Mouse (Mus musculus): ENCODE measurements around the gene Olfr10. TPM values are rescaled to one million over a fixed set of nuclear protein-coding genes. Genes with fewer than 3 reads are reported as not detected.

The Olfr10 gene
- polyA plus RNA-seq (2012; rRNA removed): not detected in 2 replicates

DNA sequence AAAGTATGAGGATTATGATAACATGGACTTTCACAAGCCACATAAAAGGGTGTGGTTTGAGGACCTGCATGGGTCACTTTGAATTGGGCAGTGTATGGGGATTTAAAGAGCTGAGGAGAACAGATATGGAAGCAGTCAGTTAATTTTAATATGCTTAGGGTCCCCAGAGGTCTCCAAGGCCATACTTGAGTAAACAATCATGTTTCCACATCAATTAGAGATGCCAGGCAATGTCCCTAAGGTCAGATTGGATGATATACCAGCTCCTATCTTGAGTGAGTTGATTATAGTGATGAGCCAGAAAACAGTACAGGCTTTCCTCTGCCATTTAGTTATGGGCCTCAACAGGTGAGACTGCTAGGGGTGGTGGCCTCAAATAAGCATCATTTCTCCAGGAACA, at the start of gene Olfr10:
Gene Olfr10 (plus strand): TSS at position 301 of the 400 bp plus-strand sequence.
- Histone ChIP-seq H3K4me1 (ENCODE audit: control insufficient read depth, insufficient read depth, insufficient read length) (no peaks in the 10 kb centered on the region), H3K36me3 (ENCODE audit: control insufficient read depth, insufficient read depth, low read length) (no peaks in the 10 kb centered on the region), H3K27ac (ENCODE audit: insufficient read depth, low read length) (no peak within 1 kb of the TSS), H3K4me3 (ENCODE audit: extremely low read depth, insufficient read depth, insufficient read length) (no peak within 1 kb of the TSS), H3K27me3 (ENCODE audit: control insufficient read depth, insufficient read depth, low read length) (no peaks in the 10 kb centered on the region)
- DNase-seq (ENCODE audit: low read depth in 1 of 2, low spot score in 2 of 2): no peak
- TF ChIP-seq POLR2A (IDR thresholded peaks at IDR 0.05; ENCODE audit: low read depth, low read length) (no peak), CTCF (IDR thresholded peaks at IDR 0.05; ENCODE audit: extremely low read depth, insufficient read depth, insufficient read length, insufficient replicate concordance) (no peak)

GRCm38 (mm10) chr11:49259296-49259695, 45.2 kb upstream of the Olfr10 start:
- TF ChIP-seq POLR2A (IDR thresholded peaks at IDR 0.05; ENCODE audit: low read depth, low read length) (no peak), CTCF (IDR thresholded peaks at IDR 0.05; ENCODE audit: extremely low read depth, insufficient read depth, insufficient read length, insufficient replicate concordance) (no peak)
- 92% methylated on average over 2 of the region's 2 CpGs for WGBS
- H3K27ac ChIP-seq (ENCODE audit: insufficient read depth, low read length): no peak overlapping the region
- no peaks in the 10 kb centered on the region for H3K4me1 ChIP-seq (ENCODE audit: control insufficient read depth, insufficient read depth, insufficient read length)
- no peaks in the 10 kb centered on the region for H3K27me3 ChIP-seq (ENCODE audit: control insufficient read depth, insufficient read depth, low read length)
- H3K4me3 ChIP-seq (ENCODE audit: extremely low read depth, insufficient read depth, insufficient read length): no peak overlapping the region
- peaks cover 45% of the 10 kb centered on the region for H3K36me3 ChIP-seq (ENCODE audit: control insufficient read depth, insufficient read depth, low read length)
- DNase-seq (ENCODE audit: low read depth in 1 of 2, low spot score in 2 of 2): no peak

DNA sequence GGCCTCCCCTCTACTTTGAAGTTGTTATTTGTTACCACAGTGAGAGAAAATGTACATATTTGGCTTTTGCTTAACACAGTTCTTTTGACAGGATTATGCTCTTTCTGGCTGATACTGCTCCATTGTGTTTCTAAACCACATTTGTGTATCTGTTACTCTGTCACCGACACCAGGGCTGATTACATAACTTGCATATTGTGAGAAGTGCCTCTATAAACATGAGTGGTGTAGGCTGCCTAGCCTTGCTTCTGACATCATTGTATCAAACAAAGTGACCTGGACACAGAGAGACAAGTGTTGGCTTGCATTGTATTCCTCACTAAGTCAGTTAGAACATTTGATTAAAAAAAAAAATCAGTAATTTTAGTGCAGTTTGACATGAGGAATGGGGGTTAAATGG, 44.7 kb upstream of the Olfr10 start:
- H3K36me3 ChIP-seq (ENCODE audit: control insufficient read depth, insufficient read depth, low read length): peaks cover 41% of the 10 kb centered on the region
- TF ChIP-seq POLR2A (IDR thresholded peaks at IDR 0.05; ENCODE audit: low read depth, low read length) (no peak), CTCF (IDR thresholded peaks at IDR 0.05; ENCODE audit: extremely low read depth, insufficient read depth, insufficient read length, insufficient replicate concordance) (no peak)

GRCm38 (mm10) chr11:49260598-49261312, 43.8 kb upstream of the Olfr10 start:
- H3K36me3 ChIP-seq (ENCODE audit: control insufficient read depth, insufficient read depth, low read length): peaks cover 40% of the 10 kb centered on the region
- no peaks in the 10 kb centered on the region for H3K4me1 ChIP-seq (ENCODE audit: control insufficient read depth, insufficient read depth, insufficient read length)
- 87% methylated on average over 21 of the region's 21 CpGs for WGBS
- TF ChIP-seq POLR2A (IDR thresholded peaks at IDR 0.05; ENCODE audit: low read depth, low read length): no peak
- no peak for TF ChIP-seq CTCF (IDR thresholded peaks at IDR 0.05; ENCODE audit: extremely low read depth, insufficient read depth, insufficient read length, insufficient replicate concordance)
- H3K27me3 ChIP-seq (ENCODE audit: control insufficient read depth, insufficient read depth, low read length): no peaks in the 10 kb centered on the region
- no peak overlapping the region for H3K4me3 ChIP-seq (ENCODE audit: extremely low read depth, insufficient read depth, insufficient read length)
- DNase-seq (ENCODE audit: low read depth in 1 of 2, low spot score in 2 of 2): no peak
- no peak overlapping the region for H3K27ac ChIP-seq (ENCODE audit: insufficient read depth, low read length)

More for the DNA sequence above, 44.7 kb upstream of the Olfr10 start:
- Histone ChIP-seq H3K4me1 (ENCODE audit: control insufficient read depth, insufficient read depth, insufficient read length) (no peaks in the 10 kb centered on the region), H3K27me3 (ENCODE audit: control insufficient read depth, insufficient read depth, low read length) (no peaks in the 10 kb centered on the region), H3K4me3 (ENCODE audit: extremely low read depth, insufficient read depth, insufficient read length) (no peak overlapping the region), H3K27ac (ENCODE audit: insufficient read depth, low read length) (no peak overlapping the region)
- DNase-seq (ENCODE audit: low read depth in 1 of 2, low spot score in 2 of 2): no peak
- WGBS: 32% methylated on average over 1 of the region's 1 CpGs

- no peaks in the 10 kb centered on the region for H3K27me3 ChIP-seq (ENCODE audit: control insufficient read depth, insufficient read depth, low read length)
- H3K36me3 ChIP-seq (ENCODE audit: control insufficient read depth, insufficient read depth, low read length): peaks cover 38% of the 10 kb centered on the region
- no peak overlapping the region for H3K4me3 ChIP-seq (ENCODE audit: extremely low read depth, insufficient read depth, insufficient read length)
- H3K4me1 ChIP-seq (ENCODE audit: control insufficient read depth, insufficient read depth, insufficient read length): no peaks in the 10 kb centered on the region
- no peak for TF ChIP-seq CTCF (IDR thresholded peaks at IDR 0.05; ENCODE audit: extremely low read depth, insufficient read depth, insufficient read length, insufficient replicate concordance)
- no peak for TF ChIP-seq POLR2A (IDR thresholded peaks at IDR 0.05; ENCODE audit: low read depth, low read length)
- WGBS: 96% methylated on average over 14 of the region's 14 CpGs
- DNase-seq (ENCODE audit: low read depth in 1 of 2, low spot score in 2 of 2): no peak
- no peak overlapping the region for H3K27ac ChIP-seq (ENCODE audit: insufficient read depth, low read length)
Measured at GRCm38 (mm10) chr11:49261313-49261855, 43.2 kb upstream of the Olfr10 start.

DNA sequence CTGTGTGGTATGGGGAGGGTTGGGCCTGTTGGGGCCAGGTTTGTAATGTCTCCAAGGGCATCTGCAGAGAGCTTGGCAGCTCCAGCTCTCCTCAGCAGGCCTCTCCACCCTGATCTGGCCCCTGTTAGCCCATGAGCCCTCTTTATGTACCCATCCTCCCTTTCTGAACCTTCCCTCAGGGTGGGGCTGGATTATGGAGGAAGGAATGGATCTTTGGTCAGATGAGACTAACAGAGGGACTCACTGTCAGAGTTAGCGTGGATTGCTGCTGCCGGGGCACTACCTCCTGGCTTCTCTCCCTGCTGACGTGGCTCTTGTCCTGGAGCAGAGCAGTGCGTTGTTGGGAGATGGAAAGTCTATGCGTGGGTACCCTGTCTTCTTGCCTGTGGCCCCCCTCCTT, 42.3 kb upstream of the Olfr10 start:
- H3K36me3 ChIP-seq (ENCODE audit: control insufficient read depth, insufficient read depth, low read length): peaks cover 36% of the 10 kb centered on the region
- no peaks in the 10 kb centered on the region for H3K4me1 ChIP-seq (ENCODE audit: control insufficient read depth, insufficient read depth, insufficient read length)
- no peak overlapping the region for H3K27ac ChIP-seq (ENCODE audit: insufficient read depth, low read length)
- TF ChIP-seq CTCF (IDR thresholded peaks at IDR 0.05; ENCODE audit: extremely low read depth, insufficient read depth, insufficient read length, insufficient replicate concordance) (no peak), POLR2A (IDR thresholded peaks at IDR 0.05; ENCODE audit: low read depth, low read length) (no peak)
- WGBS: 91% methylated on average over 5 of the region's 5 CpGs
- no peaks in the 10 kb centered on the region for H3K27me3 ChIP-seq (ENCODE audit: control insufficient read depth, insufficient read depth, low read length)
- H3K4me3 ChIP-seq (ENCODE audit: extremely low read depth, insufficient read depth, insufficient read length): no peak overlapping the region
- DNase-seq (ENCODE audit: low read depth in 1 of 2, low spot score in 2 of 2): no peak

DNA sequence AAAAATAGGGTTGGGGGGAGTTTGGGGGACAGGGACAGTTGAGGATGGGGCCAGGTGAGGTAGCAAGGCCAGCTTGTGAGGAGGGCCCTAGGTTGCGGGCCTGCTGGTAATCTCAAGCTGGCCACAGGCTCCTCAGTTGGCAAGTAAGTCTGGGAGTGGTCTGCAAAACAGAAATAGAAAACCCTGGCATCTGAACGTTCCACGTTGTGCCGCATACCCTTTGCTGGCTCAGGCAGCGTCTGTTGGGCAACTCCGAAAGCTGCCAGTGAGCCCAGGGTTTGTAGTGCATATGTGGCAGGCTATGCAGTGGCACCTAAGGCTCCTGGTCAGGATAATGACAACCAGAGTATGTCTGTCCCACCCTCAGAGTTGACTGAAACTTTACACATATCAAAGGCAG, 41.4 kb upstream of the Olfr10 start:
- no peak for DNase-seq (ENCODE audit: low read depth in 1 of 2, low spot score in 2 of 2)
- no peak overlapping the region for H3K27ac ChIP-seq (ENCODE audit: insufficient read depth, low read length)
- no peaks in the 10 kb centered on the region for H3K27me3 ChIP-seq (ENCODE audit: control insufficient read depth, insufficient read depth, low read length)
- no peak overlapping the region for H3K4me3 ChIP-seq (ENCODE audit: extremely low read depth, insufficient read depth, insufficient read length)
- peaks cover 35% of the 10 kb centered on the region for H3K36me3 ChIP-seq (ENCODE audit: control insufficient read depth, insufficient read depth, low read length)
- H3K4me1 ChIP-seq (ENCODE audit: control insufficient read depth, insufficient read depth, insufficient read length): no peaks in the 10 kb centered on the region
- WGBS: 89% methylated on average over 6 of the region's 6 CpGs
- TF ChIP-seq CTCF (IDR thresholded peaks at IDR 0.05; ENCODE audit: extremely low read depth, insufficient read depth, insufficient read length, insufficient replicate concordance) (no peak), POLR2A (IDR thresholded peaks at IDR 0.05; ENCODE audit: low read depth, low read length) (no peak)

Data from spleen, adult 2 months (tissue).